Mouse (Mus musculus) brown adipose tissue, adult 24 weeks (tissue): ENCODE data around the gene Gkap1. TPM values are rescaled to one million over a fixed set of nuclear protein-coding genes. Genes with fewer than 3 reads are reported as not detected.

ENCODE experiments used
- H3K27ac ChIP-seq: fragments of 200-500 bp; replicated peaks from 2 replicates; pipeline ENCODE4 v1.5.1; 2012; ENCODE audit warnings: low read depth, mild to moderate bottlenecking, low read length
- H3K4me1 ChIP-seq: fragments of 200-500 bp; 2 replicates; pipeline ENCODE4 v1.6.1; 2012; ENCODE audit warnings: low read length, mixed read lengths; ENCODE audit not compliant: control insufficient read depth, insufficient read depth, insufficient read length
- H3K4me3 ChIP-seq: fragments of 200-500 bp; 2 replicates; pipeline ENCODE4 v1.5.1; 2012; ENCODE audit warnings: low read depth, mild to moderate bottlenecking, low read length, moderate library complexity; ENCODE audit not compliant: insufficient read depth
- polyA plus RNA-seq: library from polyadenylated mRNA; stranded (reverse); fragments of >200 nt; gene quantifications from 2 replicates; pipeline ENCODE4 v1.2.4, GENCODE M21; 2012; ENCODE audit not compliant: missing spikeins, insufficient read depth, insufficient read length

Gkap1 gene
- polyA plus RNA-seq, 1 experiment = 45.5 TPM

GRCm38 (mm10) chr13:58220206-58220605 lies 55.3 kb downstream of the Gkap1 start:
- Histone ChIP-seq H3K4me3 (no peak overlapping the region), H3K27ac (no peak overlapping the region)

GRCm38 (mm10) chr13:58217536-58217935 lies 58.0 kb downstream of the Gkap1 start:
- Histone ChIP-seq H3K4me1 (peaks cover 5% of the 10 kb centered on the region; the same call in 1 of the 2 replicates), H3K4me3 (no peak overlapping the region), H3K27ac (no peak overlapping the region)

More at GRCm38 (mm10) chr13:58220206-58220605, 55.3 kb downstream of the Gkap1 start:
- no peaks in the 10 kb centered on the region; the same call in 1 of the 2 replicates for H3K4me1 ChIP-seq

- H3K27ac ChIP-seq = peak overlapping the region; percentile 96
Observed at GRCm38 (mm10) chr13:58216395-58216794, 59.1 kb downstream of the Gkap1 start.

GRCm38 (mm10) chr13:58215592-58216341 lies 59.7 kb downstream of the Gkap1 start, which contains the start of gene Ubqln1:
Ubqln1 (minus strand) TSS chr13:58215653.
- Histone ChIP-seq H3K4me1 (peaks cover 8% of the 10 kb centered on the region; the same call in 1 of the 2 replicates), H3K27ac (peak within 1 kb of the TSS; percentile 96), H3K4me3 (peak within 1 kb of the TSS; percentile 68)

More at GRCm38 (mm10) chr13:58216395-58216794, 59.1 kb downstream of the Gkap1 start:
- Histone ChIP-seq H3K4me3 (peak overlapping the region; percentile 68), H3K4me1 (peaks cover 8% of the 10 kb centered on the region; the same call in 1 of the 2 replicates)

- H3K27ac ChIP-seq = peak overlapping the region; percentile 82
- H3K4me3 ChIP-seq = peak overlapping the region; percentile 68
- peaks cover 8% of the 10 kb centered on the region for H3K4me1 ChIP-seq
Observed at GRCm38 (mm10) chr13:58215253-58215591, 60.3 kb downstream of the Gkap1 start.

GRCm38 (mm10) chr13:58214346-58215252 lies 60.9 kb downstream of the Gkap1 start:
- peak overlapping the region; percentile 68 for H3K4me3 ChIP-seq
- H3K27ac ChIP-seq = peak overlapping the region; percentile 82
- H3K4me1 ChIP-seq = peaks cover 12% of the 10 kb centered on the region

- peaks cover 14% of the 10 kb centered on the region for H3K4me1 ChIP-seq
- H3K4me3 ChIP-seq = peak overlapping the region; percentile 6; the same call in 1 of the 2 replicates
- no peak overlapping the region for H3K27ac ChIP-seq
Observed at GRCm38 (mm10) chr13:58213801-58214200, 61.7 kb downstream of the Gkap1 start.

- no peak overlapping the region for H3K27ac ChIP-seq
- peaks cover 16% of the 10 kb centered on the region for H3K4me1 ChIP-seq
- no peak overlapping the region for H3K4me3 ChIP-seq
Observed at GRCm38 (mm10) chr13:58212530-58212929, 63.0 kb downstream of the Gkap1 start.

- H3K4me3 ChIP-seq = no peak overlapping the region
- no peak overlapping the region for H3K27ac ChIP-seq
- peaks cover 19% of the 10 kb centered on the region for H3K4me1 ChIP-seq
Observed at GRCm38 (mm10) chr13:58210441-58210840, 65.1 kb downstream of the Gkap1 start.

- Histone ChIP-seq H3K4me1 (peaks cover 20% of the 10 kb centered on the region), H3K4me3 (no peak overlapping the region), H3K27ac (no peak overlapping the region)
Observed at GRCm38 (mm10) chr13:58206084-58206483, 69.4 kb downstream of the Gkap1 start.

GRCm38 (mm10) chr13:58204986-58205385 lies 70.5 kb downstream of the Gkap1 start:
- Histone ChIP-seq H3K4me1 (peaks cover 20% of the 10 kb centered on the region), H3K27ac (no peak overlapping the region), H3K4me3 (no peak overlapping the region)

GRCm38 (mm10) chr13:58204202-58204601 lies 71.3 kb downstream of the Gkap1 start:
- H3K4me3 ChIP-seq = no peak overlapping the region
- no peak overlapping the region for H3K27ac ChIP-seq
- H3K4me1 ChIP-seq = peaks cover 15% of the 10 kb centered on the region

- H3K4me1 ChIP-seq = peaks cover 13% of the 10 kb centered on the region; the same call in 1 of the 2 replicates
- no peak overlapping the region for H3K27ac ChIP-seq
- H3K4me3 ChIP-seq = no peak overlapping the region
Observed at GRCm38 (mm10) chr13:58202903-58203302, 72.6 kb downstream of the Gkap1 start.

GRCm38 (mm10) chr13:58201908-58202307 lies 73.6 kb downstream of the Gkap1 start:
- Histone ChIP-seq H3K27ac (no peak overlapping the region), H3K4me1 (peaks cover 15% of the 10 kb centered on the region), H3K4me3 (no peak overlapping the region)

- no peak overlapping the region for H3K27ac ChIP-seq
- peaks cover 12% of the 10 kb centered on the region for H3K4me1 ChIP-seq
- no peak overlapping the region for H3K4me3 ChIP-seq
Observed at GRCm38 (mm10) chr13:58201343-58201742, 74.2 kb downstream of the Gkap1 start.
